Mouse (Mus musculus) brain, adult 2 months (tissue): ENCODE measurements at regions not wholly inside any gene's neighbourhood (a gene's known extent, or its start where the extent isn't known, plus 50 kb on each side); places are given as distances from the start of the nearest gene placed in this dataset.
"Not testable (repeated sequence)": the region's sequence is repeated elsewhere in the genome, so short reads cannot be mapped to it uniquely, and the experiment has no call there.

Experiments
- DNase-seq: peaks from one replicate; pipeline ENCODE4 v3.0.0; 2011; ENCODE audit warnings: low read depth, low spot score

GRCm38 (mm10) chr17:63704991-63705390, 157.9 kb upstream of the Fer start:
- DNase-seq: no peak

DNA sequence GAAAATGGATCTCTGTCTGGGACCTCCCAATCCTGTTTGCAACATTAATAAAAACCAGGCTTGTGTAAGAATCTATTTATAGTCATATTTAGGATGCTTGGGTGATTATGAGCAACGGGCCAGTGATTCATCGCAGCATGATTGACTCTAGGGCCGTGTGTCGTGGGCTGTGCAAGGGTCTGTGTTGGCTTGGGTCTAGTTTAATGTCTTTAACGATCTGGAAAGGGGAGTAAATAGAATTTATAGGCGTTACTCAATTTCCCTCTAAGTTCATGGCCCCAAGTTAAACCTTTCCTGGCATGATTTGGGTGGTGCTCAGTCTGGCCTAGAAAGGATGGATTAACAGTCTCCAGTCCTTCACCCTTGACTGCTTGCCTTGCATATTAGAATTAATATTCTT, 149.9 kb upstream of the Fer start:
- peak; percentile 63 for DNase-seq

DNA sequence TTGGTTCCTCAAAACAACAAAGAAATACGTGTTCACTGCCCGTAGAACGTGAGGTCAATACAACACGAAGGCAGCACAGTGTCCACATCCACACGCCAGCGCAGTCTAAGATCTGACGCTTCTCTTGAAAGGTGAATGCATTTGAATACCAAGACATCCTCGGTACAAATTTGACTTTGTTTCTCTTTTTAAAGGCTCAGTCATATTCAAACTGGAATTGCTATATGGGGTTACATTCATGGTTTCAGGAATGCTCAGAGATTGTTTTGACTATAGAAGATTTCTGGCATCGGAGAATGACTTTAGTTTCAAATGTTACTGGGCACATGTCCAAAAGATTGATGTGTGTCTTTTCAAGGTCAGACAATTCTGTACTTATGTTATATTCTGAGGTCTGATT, 147.2 kb upstream of the Fer start:
- DNase-seq: no peak

- peak; percentile 98 for DNase-seq
These were observed 146.7 kb upstream of the Fer start for GRCm38 (mm10) chr17:63716161-63716560.

GRCm38 (mm10) chr17:63717051-63717578, 145.7 kb upstream of the Fer start:
- DNase-seq: no peak

DNA sequence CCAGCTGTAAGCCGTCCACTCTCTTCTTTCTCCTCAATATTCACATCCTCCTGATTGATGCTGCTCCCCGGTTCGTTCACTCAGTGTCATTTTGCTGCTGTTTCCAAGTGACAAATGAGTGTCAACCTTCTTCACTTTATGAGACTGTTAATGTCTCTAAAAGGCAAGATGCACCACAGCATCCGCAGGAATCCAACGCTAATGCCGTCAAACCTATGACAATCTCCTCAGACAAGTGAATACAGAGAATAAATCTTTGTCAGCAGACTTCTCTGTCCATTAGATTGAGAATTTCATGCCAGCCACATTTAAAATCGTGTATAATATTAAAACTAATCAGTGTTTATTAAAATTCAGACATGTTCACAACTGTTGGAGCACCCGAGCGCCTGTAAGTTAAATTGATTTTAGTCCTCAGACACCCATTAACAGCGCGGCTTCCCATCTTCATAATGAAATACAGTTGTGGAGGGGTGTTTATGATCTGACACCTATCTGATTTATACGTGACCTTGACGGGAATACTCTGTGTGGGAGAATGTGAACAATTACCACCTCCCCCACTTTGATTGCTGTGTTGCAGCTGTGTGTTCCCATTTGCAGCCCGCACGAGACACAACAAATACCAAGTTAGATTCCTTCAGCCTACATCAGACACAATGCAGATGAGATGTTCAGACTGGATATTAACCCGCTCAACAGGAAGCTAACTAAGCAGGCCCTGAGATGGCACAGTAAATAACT, 143.7 kb upstream of the Fer start:
- DNase-seq: no peak

GRCm38 (mm10) chr17:63719771-63720170, 143.1 kb upstream of the Fer start:
- no peak for DNase-seq

- DNase-seq: peak; percentile 61
These were observed 142.0 kb upstream of the Fer start for GRCm38 (mm10) chr17:63720883-63721282.

DNA sequence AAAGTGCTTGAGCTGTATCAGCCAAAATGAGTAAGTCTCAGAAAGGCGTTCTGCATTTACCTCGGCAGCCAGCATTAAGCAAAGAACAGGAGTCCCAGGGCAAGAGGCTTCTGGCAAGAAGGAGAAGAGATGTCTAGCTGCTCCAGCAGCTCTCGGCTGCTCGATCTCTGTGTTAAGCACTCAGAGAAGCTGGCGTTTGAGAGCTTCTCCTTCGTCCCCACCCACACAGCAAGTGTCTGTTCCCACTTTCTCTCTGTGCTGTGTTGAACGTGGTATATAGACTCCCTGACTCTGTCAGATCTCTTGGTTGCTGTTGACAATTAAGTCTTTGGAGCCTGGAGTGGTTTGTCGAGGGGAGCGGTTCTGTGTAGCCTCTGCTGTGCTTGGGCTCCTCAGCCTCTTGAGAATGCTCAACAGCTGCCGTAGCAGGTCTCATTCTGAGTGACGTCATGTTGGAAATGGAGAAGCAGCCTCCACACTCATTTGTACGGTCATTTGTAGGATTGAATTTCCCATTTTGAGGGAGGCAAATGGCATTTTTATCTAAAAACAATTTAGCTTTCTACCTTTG, 140.3 kb upstream of the Fer start:
- DNase-seq: peak; percentile 46

GRCm38 (mm10) chr17:63738206-63738605, 124.7 kb upstream of the Fer start:
- no peak for DNase-seq

DNA sequence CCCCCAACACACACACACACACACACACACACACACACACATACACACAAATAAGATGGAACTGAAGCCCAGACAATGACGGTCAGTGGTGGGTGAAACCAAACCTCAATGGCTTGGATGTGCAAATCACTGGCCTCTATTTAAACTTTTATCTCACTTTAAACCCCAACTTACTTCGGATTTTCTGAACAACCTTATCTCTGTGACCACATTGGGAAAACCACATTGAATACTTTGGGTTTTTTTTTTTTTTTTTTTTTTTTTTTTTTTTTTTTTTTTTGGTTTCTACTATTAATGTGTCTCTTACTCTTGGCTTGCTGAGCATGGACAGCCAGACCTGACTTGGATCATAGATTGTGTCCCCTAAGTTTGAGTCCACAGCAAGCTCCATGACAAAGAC, 123.2 kb upstream of the Fer start:
- no peak for DNase-seq

- not testable (repeated sequence) for DNase-seq
These were observed 113.6 kb upstream of the Fer start for GRCm38 (mm10) chr17:63749257-63749656.

DNA sequence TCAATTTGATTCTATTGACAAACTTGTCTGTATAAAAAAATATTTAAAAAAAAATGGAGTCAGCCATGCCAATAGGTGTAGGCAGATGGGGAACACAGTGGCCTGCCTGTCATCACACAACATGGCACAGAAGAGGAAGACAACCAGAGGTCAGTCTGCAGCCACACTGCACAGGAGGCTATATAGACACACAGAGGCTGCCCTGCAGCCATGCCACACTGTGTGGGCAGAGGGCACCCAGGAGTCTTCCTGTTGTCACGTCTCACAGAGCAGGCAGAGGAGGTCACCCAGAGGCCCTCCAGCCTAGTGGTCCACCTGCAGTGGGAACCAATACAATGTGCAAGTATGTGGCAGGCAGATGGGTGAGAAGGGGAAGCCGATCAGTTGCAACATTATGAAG, 108.5 kb upstream of the Fer start:
- no peak for DNase-seq

GRCm38 (mm10) chr17:63757896-63758695, 104.8 kb upstream of the Fer start:
- DNase-seq: no peak

DNA sequence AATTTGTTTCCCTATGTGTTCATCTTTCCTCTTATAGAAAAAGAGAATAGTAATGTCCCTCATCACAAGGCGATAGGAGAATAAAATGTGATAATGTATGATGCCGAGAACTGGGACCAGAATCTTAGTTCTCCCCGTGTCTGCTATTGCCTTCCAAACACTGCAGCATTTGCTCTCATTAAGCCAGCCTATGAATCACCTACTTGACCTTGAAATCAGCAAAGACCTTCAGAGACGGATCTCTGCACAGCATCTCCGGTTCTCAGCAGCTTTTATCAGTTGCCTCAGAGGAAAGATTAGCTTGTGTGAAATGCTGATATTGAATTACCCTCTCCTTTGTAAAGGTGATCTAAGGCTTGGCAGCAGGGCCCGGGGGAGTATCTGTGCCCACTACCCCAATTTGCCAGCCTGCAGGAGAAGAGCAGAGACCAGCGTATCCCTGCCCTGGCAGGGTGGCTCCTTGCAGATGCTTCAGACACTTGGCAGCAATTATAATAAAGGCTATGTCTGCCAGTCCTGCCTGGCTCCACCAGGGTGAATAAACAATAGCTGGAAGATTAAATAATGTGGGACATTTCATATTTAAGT, 104.0 kb upstream of the Fer start:
- DNase-seq: peak; percentile 21

DNA sequence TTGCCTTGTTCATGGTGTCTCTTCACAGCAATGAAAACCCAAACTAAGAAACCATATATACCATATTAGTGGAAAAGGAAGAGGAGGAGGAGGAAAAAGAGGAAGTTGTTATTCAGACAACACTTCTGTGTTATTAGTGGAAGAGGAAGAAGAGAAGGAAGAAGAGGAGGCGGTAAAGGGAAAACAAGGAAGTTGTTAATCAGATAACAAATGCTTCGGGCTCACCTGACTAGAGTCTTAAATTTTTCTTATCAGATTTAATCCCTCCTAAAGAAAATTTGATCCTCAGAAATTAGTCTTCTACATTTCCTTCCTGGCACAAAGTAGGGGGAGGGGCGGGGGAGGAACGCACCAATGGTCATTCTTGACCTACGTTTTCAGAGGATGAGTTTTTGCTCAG, 101.8 kb upstream of the Fer start:
- DNase-seq: no peak

DNA sequence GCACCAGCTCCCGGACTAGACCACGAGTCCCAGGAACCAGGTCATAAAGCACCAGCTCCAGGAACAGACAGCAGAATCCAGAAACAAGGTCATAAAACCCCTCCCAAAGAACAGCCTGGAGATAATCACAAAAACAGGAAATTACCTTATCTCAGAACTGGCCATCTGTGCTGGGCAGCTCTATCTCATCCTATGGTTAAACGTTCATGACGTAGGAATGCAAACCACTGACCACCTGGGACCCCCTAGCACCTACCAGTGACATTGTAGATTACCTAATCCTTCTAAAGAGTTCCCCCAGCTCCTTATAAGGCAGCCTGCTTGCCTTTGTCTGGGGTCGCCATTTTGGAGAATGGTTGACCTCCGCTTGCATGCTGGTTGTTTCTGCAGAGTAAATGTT, 91.8 kb upstream of the Fer start:
- no peak for DNase-seq

GRCm38 (mm10) chr17:63784381-63785116, 78.3 kb upstream of the Fer start:
- no peak for DNase-seq

- no peak for DNase-seq
These were observed 76.4 kb upstream of the Fer start for GRCm38 (mm10) chr17:63786444-63786843.

DNA sequence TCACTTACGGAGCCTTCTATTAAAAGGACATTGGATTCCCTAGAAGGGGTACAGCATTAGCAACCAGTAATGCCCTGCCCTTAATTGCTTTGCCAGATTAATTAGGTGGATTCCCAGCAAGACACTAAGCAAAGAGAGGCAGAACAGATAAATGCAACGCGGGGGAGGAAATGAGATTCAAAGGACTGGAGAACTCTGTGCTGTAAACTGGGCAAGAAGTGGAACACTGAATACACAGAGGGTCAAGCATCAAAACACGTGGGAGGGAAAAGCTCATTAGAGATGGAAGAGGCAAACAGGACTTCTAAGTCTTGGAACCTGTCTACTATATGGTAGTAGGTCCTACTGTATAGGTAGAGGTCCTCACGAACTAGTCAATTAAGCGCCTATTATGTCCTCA, 68.5 kb upstream of the Fer start:
- DNase-seq: peak; percentile 20

- DNase-seq: no peak
These were observed 64.5 kb upstream of the Fer start for GRCm38 (mm10) chr17:63798381-63798780.
